Mouse (Mus musculus) stomach, postnatal 0 days (tissue): ENCODE results near the gene Dram1. TPM values are rescaled to one million over a fixed set of nuclear protein-coding genes. Genes with fewer than 3 reads are reported as not detected.

Source experiments
- ATAC-seq: fragments of 200-750 bp; cut with Nextera tagmentation; 2 replicates; pipeline ENCODE4 v1.8.0; 2017; ENCODE audit not compliant: low FRiP score, low TSS enrichment
- DNase-seq: peaks from one replicate; pipeline ENCODE4 v3.0.0-alpha.2; 2016; ENCODE audit warnings: low spot score
- H3K27ac ChIP-seq: fragments of 300-500 bp; sonication (generic); replicated peaks from 2 replicates; pipeline ENCODE4 v1.5.1; 2014; ENCODE audit warnings: mild to moderate bottlenecking, control low read depth
- H3K27me3 ChIP-seq: fragments of 300-500 bp; sonication (generic); 2 replicates; pipeline ENCODE4 v1.6.1; 2014; ENCODE audit warnings: low read length; ENCODE audit not compliant: control insufficient read depth, insufficient read depth
- H3K36me3 ChIP-seq: fragments of 300-500 bp; sonication (generic); 2 replicates; pipeline ENCODE4 v1.6.1; 2014; ENCODE audit warnings: low read length, mixed read lengths; ENCODE audit not compliant: control insufficient read depth, insufficient read depth
- H3K4me1 ChIP-seq: fragments of 300-500 bp; sonication (generic); replicated peaks from 2 replicates; pipeline ENCODE4 v1.6.1; 2014; ENCODE audit warnings: antibody characterized with exemption; ENCODE audit not compliant: control insufficient read depth, insufficient read depth
- H3K4me2 ChIP-seq: fragments of 300-500 bp; sonication (generic); replicated peaks from 2 replicates; pipeline ENCODE4 v1.6.1; 2014; ENCODE audit warnings: low read depth, mild to moderate bottlenecking, control low read depth, moderate library complexity
- H3K4me3 ChIP-seq: fragments of 300-500 bp; sonication (generic); 2 replicates; pipeline ENCODE4 v1.5.1; 2014; ENCODE audit warnings: low read depth, low read length, control low read depth
- H3K9ac ChIP-seq: fragments of 300-500 bp; sonication (generic); 2 replicates; pipeline ENCODE4 v1.6.1; 2014; ENCODE audit warnings: mild to moderate bottlenecking, low read length, control low read depth, mixed read lengths
- H3K9me3 ChIP-seq: fragments of 300-500 bp; sonication (generic); 2 replicates; pipeline ENCODE4 v1.6.1; 2016; ENCODE audit warnings: low read length; ENCODE audit not compliant: control insufficient read depth
- CTCF ChIP-seq: IDR thresholded peaks from 2 replicates; pipeline ENCODE4 v1.5.1; 2016; ENCODE audit warnings: antibody characterized with exemption, low read depth, mild to moderate bottlenecking, moderate library complexity
- EP300 ChIP-seq: optimal IDR thresholded peaks from 2 replicates; pipeline ENCODE3; 2016; ENCODE audit warnings: antibody characterized with exemption
- WGBS: fragments of 180-500 bp; shearing (Covaris S2); extraction: QIAGEN DNeasy Blood & Tissue Kit; methylation state at CpG from one replicate; pipeline ENCODE4 v1.1.7; 2014; 5-methylcytosine and 5-hydroxymethylcytosine counted together
- polyA plus RNA-seq: library from polyadenylated mRNA; unstranded; fragments of >200 nt; fragmentation: Nextera tagmentation; extraction: Ambion mirVana; gene quantifications from 2 replicates; pipeline ENCODE4 v1.2.1, GENCODE M21; 2015

The Dram1 gene
- polyA plus RNA-seq, 1 experiment from 2014 or later = 2.8 TPM

DNA sequence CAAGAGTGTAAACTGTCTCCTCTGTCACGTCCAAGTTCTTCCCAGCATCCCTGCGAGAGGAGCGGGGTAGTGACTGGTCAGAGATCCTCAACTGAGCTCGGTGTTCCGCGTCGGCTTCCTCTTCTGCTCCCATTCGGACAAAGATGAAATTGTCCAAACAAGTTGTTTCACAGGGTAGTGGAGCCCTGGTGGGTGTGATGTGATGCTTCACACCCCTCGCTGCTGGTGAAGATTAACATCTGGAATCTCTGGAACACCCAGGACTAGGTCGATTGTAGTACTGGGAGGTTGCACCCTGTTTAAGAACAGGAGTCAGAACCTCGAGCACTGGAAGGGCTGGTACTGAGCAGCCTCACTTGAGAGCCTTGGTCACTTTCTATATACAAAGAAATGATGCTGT lies 75.8 kb downstream of the Dram1 start:
- Histone ChIP-seq H3K27ac (peak overlapping the region; percentile 74), H3K4me1 (0 out of 2 replicates have a peak, but pooled peaks cover 4% of the 10 kb centered on the region), H3K4me3 (no peak overlapping the region), H3K9ac (no peak overlapping the region), H3K4me2 (no peak overlapping the region), H3K27me3 (no peaks in the 10 kb centered on the region), H3K36me3 (no peaks in the 10 kb centered on the region), H3K9me3 (no peaks in the 10 kb centered on the region)
- TF ChIP-seq CTCF (no peak), EP300 (no peak)
- 53% methylated on average over 11 of the region's 11 CpGs for WGBS
- ATAC-seq = peak; percentile 34; the same call in 1 of the 2 replicates
- no peak for DNase-seq

DNA sequence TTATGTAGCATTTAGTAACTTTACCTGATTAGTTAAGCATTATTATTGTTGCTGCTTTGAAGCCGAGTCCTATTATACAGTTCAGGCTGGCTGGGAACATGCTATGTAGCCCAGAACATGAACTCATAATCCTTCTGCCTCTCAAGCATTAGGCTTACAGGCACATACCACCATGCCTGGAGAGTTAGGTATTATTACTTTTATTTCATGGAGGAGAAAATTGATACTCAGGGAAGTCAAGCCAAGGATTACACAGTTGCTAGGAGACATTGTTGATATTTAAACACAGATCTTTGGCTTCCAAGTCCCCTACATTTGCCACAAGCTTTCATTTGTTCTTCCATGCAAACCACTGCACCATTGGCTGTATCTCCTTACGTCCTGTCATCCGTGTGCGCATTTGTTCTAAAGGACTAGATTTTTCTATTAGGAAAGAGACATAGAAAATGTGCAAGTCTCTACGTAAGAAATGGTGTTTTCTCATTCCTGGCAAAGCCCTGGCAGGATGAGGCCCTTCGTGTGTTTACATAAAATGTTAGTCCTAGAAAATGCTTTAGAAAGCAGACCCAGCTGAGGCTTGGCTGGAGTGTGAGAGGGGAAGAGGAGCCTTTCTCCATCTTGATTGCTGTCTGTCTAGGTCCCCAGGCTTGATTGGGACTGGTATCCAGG lies 76.9 kb downstream of the Dram1 start:
- Histone ChIP-seq H3K36me3 (no peaks in the 10 kb centered on the region), H3K4me2 (no peak overlapping the region), H3K27ac (peak overlapping the region; percentile 74), H3K9ac (no peak overlapping the region), H3K4me1 (0 out of 2 replicates have a peak, but pooled peaks cover 4% of the 10 kb centered on the region), H3K4me3 (no peak overlapping the region), H3K9me3 (no peaks in the 10 kb centered on the region), H3K27me3 (no peaks in the 10 kb centered on the region)
- TF ChIP-seq EP300 (no peak), CTCF (no peak)
- DNase-seq (no peak), ATAC-seq (peak; percentile 46; the same call in 1 of the 2 replicates)
- WGBS = 42% methylated on average over 6 of the region's 6 CpGs

- Histone ChIP-seq H3K4me3 (no peak overlapping the region), H3K36me3 (no peaks in the 10 kb centered on the region), H3K4me2 (no peak overlapping the region), H3K9me3 (no peaks in the 10 kb centered on the region), H3K27me3 (no peaks in the 10 kb centered on the region), H3K27ac (0 out of 2 replicates have a peak overlapping the region, but pooled peaks have one; percentile 30), H3K9ac (no peak overlapping the region), H3K4me1 (no peaks in the 10 kb centered on the region)
- 38% methylated on average over 10 of the region's 10 CpGs for WGBS
- TF ChIP-seq CTCF (no peak), EP300 (no peak)
- ATAC-seq = peak; percentile 54; the same call in 1 of the 2 replicates
- DNase-seq = peak; percentile 18
These were observed 81.9 kb downstream of the Dram1 start for GRCm38 (mm10) chr10:88296991-88297390.

GRCm38 (mm10) chr10:88295091-88295490 lies 83.8 kb downstream of the Dram1 start:
- Histone ChIP-seq H3K9me3 (no peaks in the 10 kb centered on the region), H3K27ac (no peak overlapping the region), H3K4me1 (no peaks in the 10 kb centered on the region), H3K36me3 (no peaks in the 10 kb centered on the region), H3K4me2 (no peak overlapping the region), H3K9ac (no peak overlapping the region), H3K27me3 (no peaks in the 10 kb centered on the region), H3K4me3 (no peak overlapping the region)
- ATAC-seq = no peak
- 81% methylated on average over 6 of the region's 6 CpGs for WGBS
- TF ChIP-seq CTCF (no peak), EP300 (no peak)
- no peak for DNase-seq

GRCm38 (mm10) chr10:88288061-88288460 lies 90.8 kb downstream of the Dram1 start:
- no peak overlapping the region for H3K27ac ChIP-seq
- ATAC-seq = no peak

GRCm38 (mm10) chr10:88287261-88287660 lies 91.6 kb downstream of the Dram1 start:
- TF ChIP-seq CTCF = no peak
- TF ChIP-seq EP300 = no peak
- Histone ChIP-seq H3K9me3 (no peaks in the 10 kb centered on the region), H3K4me2 (no peak overlapping the region), H3K36me3 (no peaks in the 10 kb centered on the region), H3K27ac (no peak overlapping the region), H3K9ac (no peak overlapping the region), H3K4me1 (no peaks in the 10 kb centered on the region), H3K27me3 (no peaks in the 10 kb centered on the region), H3K4me3 (no peak overlapping the region)
- DNase-seq (no peak), ATAC-seq (no peak)
- WGBS = 46% methylated on average over 8 of the region's 8 CpGs

More at GRCm38 (mm10) chr10:88288061-88288460, 90.8 kb downstream of the Dram1 start:
- H3K9me3 ChIP-seq = no peaks in the 10 kb centered on the region
- no peak overlapping the region for H3K4me2 ChIP-seq
- 70% methylated on average over 10 of the region's 10 CpGs for WGBS
- H3K36me3 ChIP-seq = no peaks in the 10 kb centered on the region
- no peaks in the 10 kb centered on the region for H3K27me3 ChIP-seq
- no peak overlapping the region for H3K4me3 ChIP-seq
- no peaks in the 10 kb centered on the region for H3K4me1 ChIP-seq
- no peak overlapping the region for H3K9ac ChIP-seq
- no peak for DNase-seq
- TF ChIP-seq EP300 (no peak), CTCF (no peak)
